Mouse (Mus musculus) C2C12 (cell line): ENCODE data around the gene AL732309.1.

Experiments
- CEBPB ChIP-seq: IDR thresholded peaks from one replicate; pipeline ENCODE4 v1.6.1; 2011; ENCODE audit warnings: low read depth, mild to moderate bottlenecking, control low read depth, moderate library complexity
- CTCF ChIP-seq: IDR thresholded peaks from one replicate; pipeline ENCODE4 v1.5.1; 2011; ENCODE audit not compliant: control insufficient read depth, insufficient read depth, insufficient read length
- FOSL1 ChIP-seq: IDR thresholded peaks from one replicate; pipeline ENCODE4 v1.8.0; 2011; ENCODE audit warnings: mild to moderate bottlenecking, low read length; ENCODE audit not compliant: poor library complexity, insufficient read depth, severe bottlenecking
- MAX ChIP-seq: IDR thresholded peaks from one replicate; pipeline ENCODE4 v1.6.1; 2011; ENCODE audit warnings: mild to moderate bottlenecking, control low read depth
- MYOD1 ChIP-seq: IDR thresholded peaks from one replicate; pipeline ENCODE4 v1.6.1; 2011; ENCODE audit warnings: low read depth; ENCODE audit not compliant: control insufficient read depth, insufficient read length
- MYOG ChIP-seq: IDR thresholded peaks from one replicate; pipeline ENCODE4 v1.6.1; 2011; ENCODE audit not compliant: control insufficient read depth, insufficient read length; ENCODE audit errors: extremely low read depth
- USF1 ChIP-seq: IDR thresholded peaks from one replicate; pipeline ENCODE4 v1.6.1; 2011; ENCODE audit warnings: low read depth, mild to moderate bottlenecking, control low read depth, moderate library complexity

- no peak for TF ChIP-seq CTCF
- TF ChIP-seq MYOG, result no peak
- no peak for TF ChIP-seq MAX
- TF ChIP-seq USF1, result no peak
- no peak for TF ChIP-seq FOSL1
- no peak for TF ChIP-seq CEBPB
- TF ChIP-seq MYOD1, result no peak
Observed at GRCm38 (mm10) chr2:25290816-25291130, 44.1 kb upstream of the AL732309.1 start.
